ENCODE assay signal across 8 mouse cellular contexts in genomic region chr8:126667721-126668656, GRCm38 (mm10).
DNase-seq lines count a peak whose midpoint lies in the region; ATAC-seq and TF ChIP-seq lines count a peak whose summit lies in the region.

No protein-coding gene starts in this region.

- H3K27me3 ChIP-seq in forebrain, embryonic 11.5 days (ENCODE audit: control insufficient read depth, insufficient read depth, low read length), result no peaks in the 10 kb centered on the region
- H3K27me3 ChIP-seq in heart, embryonic 14.5 days (ENCODE audit: control insufficient read depth, insufficient read depth, low read length), result no peaks in the 10 kb centered on the region
- H3K27me3 ChIP-seq in kidney, postnatal 0 days (ENCODE audit: insufficient read depth, low read length), result no peaks in the 10 kb centered on the region
- no peaks in the 10 kb centered on the region for H3K27me3 ChIP-seq in liver, embryonic 11.5 days (replicated peaks; ENCODE audit: control insufficient read depth, insufficient read depth, low read length)

- peak overlapping the region; percentile 93 for H3K27ac ChIP-seq in forebrain, embryonic 11.5 days (ENCODE audit: low read depth, low read length)
- H3K27ac ChIP-seq in heart, embryonic 14.5 days (replicated peaks in 1 of 2; ENCODE audit: control insufficient read depth in 1 of 2, insufficient read depth in 1 of 2, low read depth in 2 of 2, low read length in 2 of 2), result peak overlapping the region; percentile 98 to 100
- peak overlapping the region; percentile 88 for H3K27ac ChIP-seq in kidney, postnatal 0 days
- H3K27ac ChIP-seq in liver, embryonic 11.5 days (ENCODE audit: low read depth, low read length), result peak overlapping the region; percentile 87
- H3K27ac ChIP-seq in olfactory bulb, adult 2 months (ENCODE audit: insufficient read depth, low read depth, low read length), result peak overlapping the region; percentile 100

- no peak for ATAC-seq in forebrain, embryonic 11.5 days (replicated peaks; ENCODE audit: low FRiP score)
- ATAC-seq in heart, embryonic 14.5 days (ENCODE audit: insufficient number of reproducible peaks, insufficient read depth, low FRiP score, low read depth), result peak; percentile 60
- no peak for ATAC-seq in kidney, postnatal 0 days (replicated peaks; ENCODE audit: low FRiP score, low read depth)
- no peak for ATAC-seq in liver, embryonic 11.5 days (replicated peaks; ENCODE audit: low FRiP score)

- TF ChIP-seq POLR2A in olfactory bulb, adult 2 months (IDR thresholded peaks at IDR 0.05; ENCODE audit: insufficient read depth, low read depth, low read length), result no peak

- H3K9ac ChIP-seq in forebrain, embryonic 11.5 days (ENCODE audit: low read length), result peak overlapping the region; percentile 52
- H3K9ac ChIP-seq in heart, embryonic 14.5 days (ENCODE audit: low read length), result peak overlapping the region; percentile 59
- 0 out of 2 replicates have a peak overlapping the region, but pooled peaks have one; percentile 28 for H3K9ac ChIP-seq in kidney, postnatal 0 days (ENCODE audit: low read depth, low read length)
- H3K9ac ChIP-seq in liver, embryonic 11.5 days (ENCODE audit: low read depth, low read length), result no peak overlapping the region

- H3K4me1 ChIP-seq in forebrain, embryonic 11.5 days (replicated peaks; ENCODE audit: control insufficient read depth, insufficient read depth, low read length), result peaks cover 35% of the 10 kb centered on the region
- H3K4me1 ChIP-seq in heart, embryonic 14.5 days (ENCODE audit: control insufficient read depth in 2 of 2, insufficient read depth in 2 of 2, low read length in 2 of 2), result peaks cover 44 to 58% of the 10 kb centered on the region in 2 experiments
- peaks cover 46% of the 10 kb centered on the region for H3K4me1 ChIP-seq in kidney, postnatal 0 days (replicated peaks; ENCODE audit: insufficient read depth, low read length)
- H3K4me1 ChIP-seq in liver, embryonic 11.5 days (replicated peaks; ENCODE audit: control insufficient read depth, insufficient read depth, low read length), result peaks cover 37% of the 10 kb centered on the region
- H3K4me1 ChIP-seq in olfactory bulb, adult 2 months (ENCODE audit: control insufficient read depth, insufficient read depth, low read length), result peaks cover 47% of the 10 kb centered on the region

- H3K4me2 ChIP-seq in forebrain, embryonic 11.5 days (ENCODE audit: low read depth, low read length, severe bottlenecking), result no peak overlapping the region
- 0 out of 2 replicates have a peak overlapping the region, but pooled peaks have one; percentile 7 for H3K4me2 ChIP-seq in heart, embryonic 14.5 days (ENCODE audit: low read length)
- H3K4me2 ChIP-seq in kidney, postnatal 0 days (ENCODE audit: low read length), result no peak overlapping the region
- no peak overlapping the region for H3K4me2 ChIP-seq in liver, embryonic 11.5 days

- no peaks in the 10 kb centered on the region for H3K9me3 ChIP-seq in forebrain, embryonic 11.5 days (ENCODE audit: control insufficient read depth, low read length)
- H3K9me3 ChIP-seq in heart, embryonic 14.5 days (ENCODE audit: control insufficient read depth, low read length), result no peaks in the 10 kb centered on the region
- no peaks in the 10 kb centered on the region for H3K9me3 ChIP-seq in kidney, postnatal 0 days (replicated peaks; ENCODE audit: low read length)
- no peaks in the 10 kb centered on the region for H3K9me3 ChIP-seq in liver, embryonic 11.5 days (ENCODE audit: control insufficient read depth, low read length)

- DNase-seq in retina, postnatal 1 day, result peak; percentile 48
- no peak for DNase-seq in retina, embryonic 14.5 days (ENCODE audit: low spot score)
- DNase-seq in forebrain, embryonic 11.5 days (ENCODE audit: low spot score), result no peak
- no peak for DNase-seq in kidney, postnatal 0 days (ENCODE audit: low spot score)
- DNase-seq in liver, embryonic 11.5 days (ENCODE audit: low spot score), result no peak
- no peak for DNase-seq in c-Kit-positive CD71-positive TER-119-positive erythroid progenitor cells, embryonic 14.5 days (ENCODE audit: low spot score)

- H3K36me3 ChIP-seq in forebrain, embryonic 11.5 days (ENCODE audit: control insufficient read depth, insufficient read depth, low read length), result no peaks in the 10 kb centered on the region
- H3K36me3 ChIP-seq in heart, embryonic 14.5 days (ENCODE audit: control insufficient read depth, insufficient read depth, low read length), result no peaks in the 10 kb centered on the region
- H3K36me3 ChIP-seq in kidney, postnatal 0 days (ENCODE audit: insufficient read depth, low read length), result no peaks in the 10 kb centered on the region
- H3K36me3 ChIP-seq in liver, embryonic 11.5 days (ENCODE audit: control insufficient read depth, insufficient read depth, low read length), result no peaks in the 10 kb centered on the region

- no peak for TF ChIP-seq CTCF in kidney, postnatal 0 days (IDR thresholded peaks at IDR 0.05; ENCODE audit: low read depth)
- TF ChIP-seq CTCF in olfactory bulb, adult 2 months (IDR thresholded peaks at IDR 0.05; ENCODE audit: insufficient read depth, low read depth, low read length), result no peak

- WGBS in forebrain, embryonic 11.5 days, result 78% methylated on average over 16 of the region's 16 CpGs
- 35% methylated on average over 16 of the region's 16 CpGs for WGBS in heart, embryonic 14.5 days
- 55% methylated on average over 16 of the region's 16 CpGs for WGBS in kidney, postnatal 0 days
- WGBS in liver, embryonic 11.5 days, result 77% methylated on average over 16 of the region's 16 CpGs
- WGBS in olfactory bulb, adult 2 months, result 38% methylated on average over 16 of the region's 16 CpGs

- no peak overlapping the region for H3K4me3 ChIP-seq in forebrain, embryonic 11.5 days (ENCODE audit: low read depth, low read length)
- no peak overlapping the region for H3K4me3 ChIP-seq in heart, embryonic 14.5 days (ENCODE audit: control insufficient read depth in 1 of 2, insufficient read depth in 1 of 2, low read depth in 1 of 2, low read length in 2 of 2)
- H3K4me3 ChIP-seq in kidney, postnatal 0 days (replicated peaks; ENCODE audit: low read depth, low read length), result no peak overlapping the region
- no peak overlapping the region for H3K4me3 ChIP-seq in liver, embryonic 11.5 days (ENCODE audit: low read depth, low read length)
- no peak overlapping the region for H3K4me3 ChIP-seq in olfactory bulb, adult 2 months (ENCODE audit: insufficient read depth, low read depth, low read length)
